Mouse (Mus musculus): Measurements from ENCODE around the gene Camta1.
A peak's percentile ranks its signal among the peaks of the same experiment; 100 is the strongest.

The Camta1 gene

GRCm38 (mm10) chr4:150894718-150895501, 966.8 kb downstream of the Camta1 start:
- no peaks in the 10 kb centered on the region for H3K9me3 ChIP-seq (ENCODE audit: low read length)
- TF ChIP-seq CTCF (conservative IDR thresholded peaks at IDR 0.05; ENCODE audit: low read length): no peak
- no peak for TF ChIP-seq POU5F1 (IDR thresholded peaks at IDR 0.05; ENCODE audit: borderline replicate concordance, low read length)
- no peak for TF ChIP-seq NANOG (IDR thresholded peaks at IDR 0.05; ENCODE audit: borderline replicate concordance, low read length)

GRCm38 (mm10) chr4:150891308-150891707, 970.4 kb downstream of the Camta1 start:
- TF ChIP-seq NANOG (IDR thresholded peaks at IDR 0.05; ENCODE audit: borderline replicate concordance, low read length) (no peak), POU5F1 (IDR thresholded peaks at IDR 0.05; ENCODE audit: borderline replicate concordance, low read length) (no peak), CTCF (conservative IDR thresholded peaks at IDR 0.05; ENCODE audit: low read length) (no peak)

More at GRCm38 (mm10) chr4:150894718-150895501, 966.8 kb downstream of the Camta1 start:
- peaks cover 8% of the 10 kb centered on the region; the same call in 1 of the 2 replicates for H3K27me3 ChIP-seq (ENCODE audit: insufficient read depth, low read length)
- H3K4me1 ChIP-seq (replicated peaks; ENCODE audit: low read depth, low read length): peaks cover 91% of the 10 kb centered on the region
- 0 out of 2 replicates have a peak overlapping the region, but pooled peaks have one; percentile 26 for H3K4me3 ChIP-seq (replicated peaks; ENCODE audit: low read length)
- H3K36me3 ChIP-seq (ENCODE audit: insufficient read depth, low read length): peaks cover 42% of the 10 kb centered on the region

GRCm38 (mm10) chr4:150889955-150890315, 971.7 kb downstream of the Camta1 start:
- Histone ChIP-seq H3K4me3 (replicated peaks; ENCODE audit: low read length) (peak overlapping the region; percentile 43), H3K9me3 (ENCODE audit: low read length) (no peaks in the 10 kb centered on the region), H3K27me3 (ENCODE audit: insufficient read depth, low read length) (peaks cover 8% of the 10 kb centered on the region; the same call in 1 of the 2 replicates), H3K36me3 (ENCODE audit: insufficient read depth, low read length) (no peaks in the 10 kb centered on the region), H3K4me1 (replicated peaks; ENCODE audit: low read depth, low read length) (peaks cover 67% of the 10 kb centered on the region)
- no peak for TF ChIP-seq NANOG (IDR thresholded peaks at IDR 0.05; ENCODE audit: borderline replicate concordance, low read length)
- TF ChIP-seq POU5F1 (IDR thresholded peaks at IDR 0.05; ENCODE audit: borderline replicate concordance, low read length): no peak
- no peak for TF ChIP-seq CTCF (conservative IDR thresholded peaks at IDR 0.05; ENCODE audit: low read length)

More at GRCm38 (mm10) chr4:150891308-150891707, 970.4 kb downstream of the Camta1 start:
- no peak overlapping the region for H3K4me3 ChIP-seq (replicated peaks; ENCODE audit: low read length)
- H3K9me3 ChIP-seq (ENCODE audit: low read length): no peaks in the 10 kb centered on the region
- peaks cover 7% of the 10 kb centered on the region for H3K36me3 ChIP-seq (ENCODE audit: insufficient read depth, low read length)
- peaks cover 8% of the 10 kb centered on the region; the same call in 1 of the 2 replicates for H3K27me3 ChIP-seq (ENCODE audit: insufficient read depth, low read length)
- H3K4me1 ChIP-seq (replicated peaks; ENCODE audit: low read depth, low read length): peaks cover 81% of the 10 kb centered on the region

DNA sequence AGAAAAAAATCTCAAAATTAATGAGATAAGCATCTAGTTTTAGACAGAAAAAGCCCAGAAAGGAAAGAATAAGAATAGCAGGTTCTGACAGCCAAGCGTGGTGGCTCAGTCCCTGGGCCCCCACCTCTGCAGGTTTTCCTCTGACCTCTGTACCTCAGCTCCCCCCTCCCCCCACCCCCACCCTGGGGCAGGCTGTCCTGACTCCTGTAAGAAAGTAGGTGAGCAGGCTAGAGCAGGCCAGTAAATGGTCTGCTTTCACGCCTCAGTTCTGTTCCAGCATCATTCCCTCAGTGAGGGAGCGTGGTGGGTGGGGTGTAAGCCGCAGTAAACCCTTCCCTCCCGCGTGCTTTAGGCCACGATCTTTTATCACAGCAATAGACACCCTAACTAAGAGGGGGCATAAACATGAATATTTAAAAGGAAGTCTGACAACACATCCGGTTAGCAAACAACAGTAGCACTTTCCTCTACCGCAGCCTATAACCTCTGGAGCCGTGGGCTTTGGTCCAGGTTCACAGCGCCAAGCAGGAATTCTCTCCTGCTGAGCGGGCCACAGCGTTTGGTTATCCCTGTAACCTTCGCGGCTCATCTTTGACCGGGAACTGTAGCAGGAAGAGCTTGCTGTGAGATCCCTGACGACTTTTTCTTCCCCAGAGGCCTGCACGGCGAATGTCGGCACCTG, 972.3 kb downstream of the Camta1 start:
- Histone ChIP-seq H3K36me3 (ENCODE audit: insufficient read depth, low read length) (no peaks in the 10 kb centered on the region), H3K4me1 (replicated peaks; ENCODE audit: low read depth, low read length) (peaks cover 67% of the 10 kb centered on the region), H3K27me3 (ENCODE audit: insufficient read depth, low read length) (peaks cover 8% of the 10 kb centered on the region; the same call in 1 of the 2 replicates), H3K4me3 (replicated peaks; ENCODE audit: low read length) (peak overlapping the region; percentile 43), H3K9me3 (ENCODE audit: low read length) (no peaks in the 10 kb centered on the region)
- no peak for TF ChIP-seq POU5F1 (IDR thresholded peaks at IDR 0.05; ENCODE audit: borderline replicate concordance, low read length)
- TF ChIP-seq NANOG (IDR thresholded peaks at IDR 0.05; ENCODE audit: borderline replicate concordance, low read length): no peak
- no peak for TF ChIP-seq CTCF (conservative IDR thresholded peaks at IDR 0.05; ENCODE audit: low read length)

DNA sequence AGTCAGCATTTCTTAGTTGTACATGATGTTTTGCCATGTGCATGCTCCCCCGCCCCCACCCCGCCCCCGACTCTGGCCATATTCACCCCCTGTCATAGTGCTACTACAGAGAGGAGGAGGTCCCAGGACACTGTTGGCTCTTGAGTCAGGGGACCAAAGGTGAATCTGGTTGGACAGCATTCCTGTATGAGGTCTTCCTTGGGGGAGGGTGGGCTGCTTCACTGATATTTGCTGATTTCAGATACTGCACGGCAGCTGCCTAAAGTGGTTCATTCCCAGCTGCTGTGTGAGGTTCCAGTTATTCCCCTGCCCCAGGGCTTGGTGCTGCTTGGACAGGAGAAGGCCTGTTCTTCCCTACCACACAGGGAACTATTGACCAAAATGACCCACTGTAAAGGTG, 973.2 kb downstream of the Camta1 start:
- peaks cover 60% of the 10 kb centered on the region for H3K4me1 ChIP-seq (replicated peaks; ENCODE audit: low read depth, low read length)
- H3K36me3 ChIP-seq (ENCODE audit: insufficient read depth, low read length): no peaks in the 10 kb centered on the region
- peaks cover 8% of the 10 kb centered on the region; the same call in 1 of the 2 replicates for H3K27me3 ChIP-seq (ENCODE audit: insufficient read depth, low read length)
- no peaks in the 10 kb centered on the region for H3K9me3 ChIP-seq (ENCODE audit: low read length)
- H3K4me3 ChIP-seq (replicated peaks; ENCODE audit: low read length): no peak overlapping the region
- no peak for TF ChIP-seq POU5F1 (IDR thresholded peaks at IDR 0.05; ENCODE audit: borderline replicate concordance, low read length)
- no peak for TF ChIP-seq NANOG (IDR thresholded peaks at IDR 0.05; ENCODE audit: borderline replicate concordance, low read length)
- no peak for TF ChIP-seq CTCF (conservative IDR thresholded peaks at IDR 0.05; ENCODE audit: low read length)

DNA sequence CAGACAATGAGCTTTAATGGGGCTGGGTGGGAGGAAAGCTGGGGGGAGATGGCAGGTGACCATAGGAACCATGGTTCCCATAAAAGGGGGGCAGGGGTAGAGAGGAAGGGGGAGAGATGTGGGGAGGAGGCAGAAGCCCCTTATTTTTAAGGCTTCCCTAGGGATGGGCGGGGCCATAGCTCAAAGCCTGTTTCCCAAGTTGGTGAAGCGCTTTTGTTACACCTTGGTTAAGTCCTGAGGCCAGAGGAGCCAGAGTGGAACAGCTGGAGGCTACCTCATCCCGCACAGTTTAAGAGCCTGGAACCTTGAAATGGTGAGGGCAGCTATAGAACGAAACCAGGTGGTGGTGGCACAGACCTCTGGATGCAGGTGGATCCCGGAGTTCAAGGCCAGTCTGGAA, 973.8 kb downstream of the Camta1 start:
- H3K4me1 ChIP-seq (replicated peaks; ENCODE audit: low read depth, low read length): peaks cover 55% of the 10 kb centered on the region
- H3K36me3 ChIP-seq (ENCODE audit: insufficient read depth, low read length): no peaks in the 10 kb centered on the region
- TF ChIP-seq CTCF (conservative IDR thresholded peaks at IDR 0.05; ENCODE audit: low read length) (no peak), NANOG (IDR thresholded peaks at IDR 0.05; ENCODE audit: borderline replicate concordance, low read length) (no peak), POU5F1 (IDR thresholded peaks at IDR 0.05; ENCODE audit: borderline replicate concordance, low read length) (no peak)
- peaks cover 8% of the 10 kb centered on the region; the same call in 1 of the 2 replicates for H3K27me3 ChIP-seq (ENCODE audit: insufficient read depth, low read length)
- H3K9me3 ChIP-seq (ENCODE audit: low read length): no peaks in the 10 kb centered on the region
- H3K4me3 ChIP-seq (replicated peaks; ENCODE audit: low read length): no peak overlapping the region

DNA sequence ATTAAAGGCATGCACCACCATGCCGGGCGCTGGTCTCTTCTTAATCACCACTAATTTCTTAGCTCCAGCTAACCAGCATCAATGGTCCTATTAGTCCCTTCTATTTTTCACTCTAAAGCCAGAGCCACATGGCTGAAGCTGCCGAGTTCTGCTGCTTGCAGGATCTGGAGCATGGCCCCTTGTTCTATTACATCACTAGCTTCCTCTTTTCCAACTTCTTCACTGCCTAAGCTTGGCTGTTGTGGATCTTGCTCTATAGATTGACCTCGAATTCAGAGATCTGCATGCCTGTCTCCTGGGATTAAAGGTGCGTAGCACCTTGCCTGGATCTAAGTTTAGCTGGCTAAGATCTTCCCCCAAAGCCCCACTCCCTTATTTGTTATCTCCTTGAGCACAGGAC, 979.0 kb downstream of the Camta1 start:
- Histone ChIP-seq H3K36me3 (ENCODE audit: insufficient read depth, low read length) (no peaks in the 10 kb centered on the region), H3K27me3 (ENCODE audit: insufficient read depth, low read length) (peaks cover 3% of the 10 kb centered on the region), H3K4me1 (replicated peaks; ENCODE audit: low read depth, low read length) (peaks cover 34% of the 10 kb centered on the region), H3K9me3 (ENCODE audit: low read length) (peaks cover 9% of the 10 kb centered on the region; the same call in 1 of the 2 replicates), H3K4me3 (replicated peaks; ENCODE audit: low read length) (no peak overlapping the region)
- TF ChIP-seq POU5F1 (IDR thresholded peaks at IDR 0.05; ENCODE audit: borderline replicate concordance, low read length) (no peak), NANOG (IDR thresholded peaks at IDR 0.05; ENCODE audit: borderline replicate concordance, low read length) (no peak), CTCF (conservative IDR thresholded peaks at IDR 0.05; ENCODE audit: low read length) (no peak)

DNA sequence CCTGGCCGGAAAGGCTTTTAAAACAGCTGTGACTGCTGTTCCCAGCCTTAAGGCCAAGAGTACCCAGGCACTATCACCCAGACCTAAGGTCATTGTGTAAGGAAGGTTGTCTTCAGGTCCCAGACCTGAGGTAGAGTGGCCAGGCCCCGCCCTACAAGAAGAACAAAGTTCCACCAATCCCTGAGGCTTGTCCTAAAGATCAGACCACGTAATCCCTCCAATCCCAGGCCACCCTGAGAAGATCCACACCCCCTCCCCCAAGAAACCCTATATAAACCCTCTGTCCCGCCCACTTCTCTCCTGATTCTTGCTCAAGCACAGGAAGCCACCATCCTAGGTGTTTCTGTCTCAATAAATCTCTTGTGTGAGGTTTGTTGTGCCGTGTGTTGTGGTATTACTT, 981.3 kb downstream of the Camta1 start:
- Histone ChIP-seq H3K4me3 (replicated peaks; ENCODE audit: low read length) (peak overlapping the region; percentile 57), H3K9me3 (ENCODE audit: low read length) (peaks cover 9% of the 10 kb centered on the region; the same call in 1 of the 2 replicates), H3K4me1 (replicated peaks; ENCODE audit: low read depth, low read length) (peaks cover 46% of the 10 kb centered on the region), H3K36me3 (ENCODE audit: insufficient read depth, low read length) (no peaks in the 10 kb centered on the region), H3K27me3 (ENCODE audit: insufficient read depth, low read length) (peaks cover 3% of the 10 kb centered on the region)
- no peak for TF ChIP-seq POU5F1 (IDR thresholded peaks at IDR 0.05; ENCODE audit: borderline replicate concordance, low read length)
- TF ChIP-seq NANOG (IDR thresholded peaks at IDR 0.05; ENCODE audit: borderline replicate concordance, low read length): no peak
- TF ChIP-seq CTCF (conservative IDR thresholded peaks at IDR 0.05; ENCODE audit: low read length): no peak
